Mouse (Mus musculus) cerebellum, adult 18-20 months (tissue): ENCODE measurements around the gene Zfp383.
"Not testable (repeated sequence)": the region's sequence is repeated elsewhere in the genome, so short reads cannot be mapped to it uniquely, and the experiment has no call there.

Source experiments
- DNase-seq, 2 experiments: peaks; one replicate each; pipeline ENCODE4 v3.0.0; 2021

The Zfp383 gene

GRCm38 (mm10) chr7:29908130-29908950 lies at the start of gene Zfp383:
Zfp383 (plus strand) TSS chr7:29908223.
- DNase-seq, result peak; percentile 83 to 85

- DNase-seq, result peak; percentile 92 to 98
These were observed 48.2 kb upstream of the Zfp383 start, which contains the start of gene Zfp420 for GRCm38 (mm10) chr7:29859532-29860517. Zfp420 (plus strand) TSS chr7:29859979.

GRCm38 (mm10) chr7:29861660-29862059 lies 46.4 kb upstream of the Zfp383 start:
- no peak for DNase-seq

GRCm38 (mm10) chr7:29874256-29874655 lies 33.8 kb upstream of the Zfp383 start:
- no peak for DNase-seq

GRCm38 (mm10) chr7:29877561-29877960 lies 30.5 kb upstream of the Zfp383 start:
- not testable (repeated sequence) for DNase-seq

GRCm38 (mm10) chr7:29880056-29880455 lies 28.0 kb upstream of the Zfp383 start:
- DNase-seq, result no peak

GRCm38 (mm10) chr7:29880916-29881315 lies 27.1 kb upstream of the Zfp383 start:
- DNase-seq, result no peak

- no peak for DNase-seq
These were observed 17.5 kb upstream of the Zfp383 start for GRCm38 (mm10) chr7:29890501-29890900.

- DNase-seq, result no peak
These were observed 15.3 kb upstream of the Zfp383 start for GRCm38 (mm10) chr7:29892756-29893155.

GRCm38 (mm10) chr7:29898351-29898750 lies 9.7 kb upstream of the Zfp383 start:
- no peak for DNase-seq

- DNase-seq, result no peak
These were observed 3.9 kb upstream of the Zfp383 start for GRCm38 (mm10) chr7:29904101-29904500.

GRCm38 (mm10) chr7:29905966-29906681 lies 1.9 kb upstream of the Zfp383 start, which contains the start of gene Zfp27:
Zfp27 (minus strand) TSS chr7:29906572.
- peak; percentile 72 to 76 for DNase-seq

GRCm38 (mm10) chr7:29906682-29907058 lies 1.4 kb upstream of the Zfp383 start:
- peak in 1 of 2 experiments; percentile 32 for DNase-seq

- no peak for DNase-seq
These were observed 817 bp upstream of the Zfp383 start for GRCm38 (mm10) chr7:29907206-29907605.

- DNase-seq, result no peak
These were observed 2.2 kb downstream of the Zfp383 start for GRCm38 (mm10) chr7:29910252-29910651.

- no peak for DNase-seq
These were observed 4.1 kb downstream of the Zfp383 start for GRCm38 (mm10) chr7:29912172-29912571.

- DNase-seq, result no peak
These were observed 9.5 kb downstream of the Zfp383 start for GRCm38 (mm10) chr7:29917371-29918061.

- DNase-seq, result no peak
These were observed 10.0 kb downstream of the Zfp383 start for GRCm38 (mm10) chr7:29918062-29918453.

GRCm38 (mm10) chr7:29921439-29922093 lies 13.5 kb downstream of the Zfp383 start:
- DNase-seq, result no peak

GRCm38 (mm10) chr7:29922780-29923179 lies 14.8 kb downstream of the Zfp383 start:
- no peak for DNase-seq

- no peak for DNase-seq
These were observed 30.8 kb downstream of the Zfp383 start for GRCm38 (mm10) chr7:29938856-29939255.
